Mouse (Mus musculus) erythroblast, embryonic 14.5 days (primary cell): Measurements from ENCODE around the gene Ndufs5.

ENCODE experiments used
- GATA1 ChIP-seq: IDR thresholded peaks from 2 replicates; pipeline ENCODE4 v1.6.1; 2012; ENCODE audit warnings: low read length, inconsistent platforms, mixed read lengths
- TAL1 ChIP-seq: IDR thresholded peaks from 3 replicates; pipeline ENCODE4 v1.6.1; 2012; ENCODE audit warnings: low read length, inconsistent platforms, mixed read lengths

GRCm38 (mm10) chr4:123666517-123666916 lies 51.5 kb downstream of the Ndufs5 start:
- TF ChIP-seq GATA1 (no peak), TAL1 (no peak)
